Comparison of ENCODE assay signal across 9 mouse cellular contexts in the genomic region with DNA sequence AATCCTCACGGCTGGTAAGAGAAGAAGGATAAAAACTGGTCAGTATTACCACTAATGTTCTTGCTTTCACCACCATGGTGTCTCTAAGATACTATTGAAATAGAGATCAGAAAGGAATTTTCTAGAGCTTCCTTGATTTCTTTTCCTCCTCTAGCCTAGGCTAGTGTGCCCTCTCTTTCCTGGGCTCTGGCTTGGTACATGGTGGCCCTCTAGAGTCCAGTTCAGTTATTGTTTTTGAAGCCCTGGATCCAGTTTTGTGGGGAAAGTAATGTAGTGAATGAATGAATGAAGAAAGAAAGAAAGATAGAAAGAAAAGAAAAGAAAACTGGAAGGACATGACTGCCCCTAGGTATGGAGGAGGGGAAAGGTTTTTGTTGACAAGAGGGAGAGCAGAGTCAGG. TPM values are rescaled to one million over a fixed set of nuclear protein-coding genes. Genes with fewer than 3 reads are reported as not detected.
A peak's percentile ranks its signal among the peaks of the same experiment; 100 is the strongest.
DNase-seq lines count a peak whose midpoint lies in the region; ATAC-seq and TF ChIP-seq lines count a peak whose summit lies in the region.
"Had no signal": no experiment of that assay in that cellular context is flagged by ENCODE, and none has a peak within 500 bp of the region (broad histone marks: within the 10 kb centered on the region; RNA-seq: fewer than 3 reads in every experiment).

No protein-coding gene starts in this region.

- H3K36me3 ChIP-seq in kidney, embryonic 15.5 days: no peaks in the 10 kb centered on the region
- H3K36me3 ChIP-seq in lung, postnatal 0 days (ENCODE audit: insufficient read depth, low read length): no peaks in the 10 kb centered on the region

- no peak overlapping the region for H3K4me2 ChIP-seq in kidney, embryonic 15.5 days
- H3K4me2 ChIP-seq in lung, postnatal 0 days (replicated peaks; ENCODE audit: low read depth, low read length): no peak overlapping the region

- peak; percentile 77 for TF ChIP-seq CTCF in lung, postnatal 0 days (IDR thresholded peaks at IDR 0.05)

- peak; percentile 17 to 78 for DNase-seq in adrenal gland, adult (ENCODE audit: inconsistent age in 2 of 2, low spot score in 1 of 2)
- DNase-seq in adrenal gland, adult 18-20 months (ENCODE audit: low spot score in 2 of 2): no peak
- DNase-seq in kidney, adult 18-20 months: peak; percentile 25
- DNase-seq in cerebellum, postnatal 14 days: peak; percentile 32
- DNase-seq in lung, postnatal 0 days (ENCODE audit: low spot score): peak; percentile 63
- no peak for DNase-seq in B cell, adult 2 months
- DNase-seq in layer of hippocampus, adult 9-11 months: no peak

- ATAC-seq in kidney, embryonic 15.5 days (replicated peaks; ENCODE audit: low FRiP score): no peak
- no peak for ATAC-seq in lung, postnatal 0 days

- no peak overlapping the region for H3K4me3 ChIP-seq in kidney, embryonic 15.5 days (replicated peaks)
- H3K4me3 ChIP-seq in lung, postnatal 0 days (ENCODE audit: low read depth, low read length): no peak overlapping the region
- H3K4me3 ChIP-seq: megakaryocyte, embryonic 14.5 days had no signal

- TF ChIP-seq EP300 in lung, postnatal 0 days (IDR thresholded peaks at IDR 0.05): no peak

- no peak overlapping the region for H3K9ac ChIP-seq in kidney, embryonic 15.5 days
- H3K9ac ChIP-seq in lung, postnatal 0 days (replicated peaks; ENCODE audit: low read depth): no peak overlapping the region

- H3K9me3 ChIP-seq in kidney, embryonic 15.5 days (replicated peaks): no peaks in the 10 kb centered on the region
- no peaks in the 10 kb centered on the region for H3K9me3 ChIP-seq in lung, postnatal 0 days (ENCODE audit: low read length)
- H3K9me3 ChIP-seq: megakaryocyte, embryonic 14.5 days had no signal

- no peaks in the 10 kb centered on the region for H3K27me3 ChIP-seq in kidney, embryonic 15.5 days
- no peaks in the 10 kb centered on the region for H3K27me3 ChIP-seq in lung, postnatal 0 days (replicated peaks; ENCODE audit: insufficient read depth, low read length)

- 86% methylated on average over 1 of the region's 1 CpGs for WGBS in kidney, embryonic 15.5 days
- WGBS in lung, postnatal 0 days: 84% methylated on average over 1 of the region's 1 CpGs

- H3K4me1 ChIP-seq in kidney, embryonic 15.5 days: peaks cover 12% of the 10 kb centered on the region
- no peaks in the 10 kb centered on the region for H3K4me1 ChIP-seq in lung, postnatal 0 days (ENCODE audit: insufficient read depth, low read depth, low read length)

- H3K27ac ChIP-seq in kidney, embryonic 15.5 days: no peak overlapping the region
- H3K27ac ChIP-seq in lung, postnatal 0 days (ENCODE audit: low read length): no peak overlapping the region

RNA-seq across cellular contexts. Expression of a gene that starts 4.3 kb away (rescaled TPM):
- total RNA-seq in adrenal gland, adult 18-20 months (2021): 1 to 10 TPM in 1 of 2 experiments, under 1 TPM in 1; 0.76 to 1.4 TPM
- 0.35 and 0.46 TPM in 2 replicates for polyA plus RNA-seq in kidney, embryonic 15.5 days (2015; fragmentation: Nextera tagmentation; extraction: Ambion mirVana)
- 0.27 TPM in 2 replicates for polyA plus RNA-seq in lung, postnatal 0 days (2015; fragmentation: Nextera tagmentation; extraction: Ambion mirVana)

RNA-seq across cellular contexts. Expression of a gene that starts 28.1 kb away (rescaled TPM):
- 10 to 100 TPM; 40.1 to 55.9 TPM for total RNA-seq in adrenal gland, adult 18-20 months (2021)
- 70.3 and 77.3 TPM in 2 replicates for polyA plus RNA-seq in kidney, embryonic 15.5 days (2015; fragmentation: Nextera tagmentation; extraction: Ambion mirVana)
- 68.5 and 73.0 TPM in 2 replicates for polyA plus RNA-seq in lung, postnatal 0 days (2015; fragmentation: Nextera tagmentation; extraction: Ambion mirVana)

RNA-seq across cellular contexts. Expression of a gene that starts 31.2 kb away (rescaled TPM):
- total RNA-seq in adrenal gland, adult 18-20 months (2021): 1 to 10 TPM; 6.4 to 9.8 TPM
- 14.9 and 16.3 TPM in 2 replicates for polyA plus RNA-seq in kidney, embryonic 15.5 days (2015; fragmentation: Nextera tagmentation; extraction: Ambion mirVana)
- 50.3 and 62.8 TPM in 2 replicates for polyA plus RNA-seq in lung, postnatal 0 days (2015; fragmentation: Nextera tagmentation; extraction: Ambion mirVana)

Comparison
In these comparisons a context has a peak if more than half of its experiments do, and no peak if none do; other contexts are left out.
1. DNase-seq: peak in adrenal gland, adult (2 of 2), kidney, adult 18-20 months (single experiment), cerebellum, postnatal 14 days (2 of 2) and lung, postnatal 0 days (single experiment); none in adrenal gland, adult 18-20 months (0 of 2), B cell, adult 2 months (0 of 2) and layer of hippocampus, adult 9-11 months (single experiment).